Mouse (Mus musculus) bone marrow macrophage, adult 2 months (primary cell): ENCODE data around the gene Ankrd37. TPM values are rescaled to one million over a fixed set of nuclear protein-coding genes. Genes with fewer than 3 reads are reported as not detected.

Source experiments
- H3K27ac ChIP-seq: 2 replicates; pipeline ENCODE4 v1.5.1; 2012; ENCODE audit warnings: low read depth, low read length; ENCODE audit not compliant: insufficient read depth
- H3K4me1 ChIP-seq: 2 replicates; pipeline ENCODE4 v1.6.1; 2012; ENCODE audit warnings: low read length; ENCODE audit not compliant: control insufficient read depth, insufficient read depth
- H3K4me3 ChIP-seq: 2 replicates; pipeline ENCODE4 v1.5.1; 2012; ENCODE audit warnings: mild to moderate bottlenecking, low read length, moderate library complexity; ENCODE audit not compliant: insufficient read depth
- CTCF ChIP-seq: IDR thresholded peaks from 2 replicates; pipeline ENCODE4 v1.5.1; 2012; ENCODE audit warnings: low read depth, mild to moderate bottlenecking, low read length, moderate library complexity
- POLR2A ChIP-seq: IDR thresholded peaks from 2 replicates; pipeline ENCODE4 v1.6.1; 2012; ENCODE audit warnings: mild to moderate bottlenecking, low read depth, low read length, borderline replicate concordance
- polyA plus RNA-seq: library from polyadenylated mRNA; stranded (reverse); fragments of >200 nt; gene quantifications from 2 replicates; pipeline ENCODE4 v1.2.4, GENCODE M21; 2012; ENCODE audit not compliant: missing spikeins, insufficient read depth, insufficient read length

The Ankrd37 gene
- polyA plus RNA-seq = 4.8 and 6.5 TPM in 2 replicates

DNA sequence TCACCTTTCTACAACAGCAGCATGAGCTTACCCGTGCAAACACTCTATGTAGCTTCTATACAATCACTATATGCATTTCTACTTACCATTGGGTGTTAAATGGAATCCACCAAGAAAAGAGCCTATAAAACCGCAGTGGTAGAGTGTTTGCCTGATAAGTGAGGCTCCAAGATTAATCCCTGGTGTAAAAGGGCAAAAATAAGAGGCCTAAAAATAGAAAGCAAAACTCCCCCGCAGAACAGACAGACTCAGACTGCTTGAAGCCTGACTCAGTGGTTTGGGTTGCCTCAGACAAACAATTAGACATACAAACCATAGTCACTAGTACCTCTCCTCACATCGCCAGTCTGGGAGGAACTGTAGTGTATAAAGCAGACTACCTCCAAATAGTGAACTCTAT, at the start of gene Ankrd37:
Gene Ankrd37, minus strand, starts transcription at position 112 of the 400 bp plus-strand sequence.
- H3K4me3 ChIP-seq = no peak within 1 kb of the TSS
- no peak within 1 kb of the TSS for H3K27ac ChIP-seq
- peaks cover 2% of the 10 kb centered on the region for H3K4me1 ChIP-seq
- no peak for TF ChIP-seq POLR2A
- no peak for TF ChIP-seq CTCF

DNA sequence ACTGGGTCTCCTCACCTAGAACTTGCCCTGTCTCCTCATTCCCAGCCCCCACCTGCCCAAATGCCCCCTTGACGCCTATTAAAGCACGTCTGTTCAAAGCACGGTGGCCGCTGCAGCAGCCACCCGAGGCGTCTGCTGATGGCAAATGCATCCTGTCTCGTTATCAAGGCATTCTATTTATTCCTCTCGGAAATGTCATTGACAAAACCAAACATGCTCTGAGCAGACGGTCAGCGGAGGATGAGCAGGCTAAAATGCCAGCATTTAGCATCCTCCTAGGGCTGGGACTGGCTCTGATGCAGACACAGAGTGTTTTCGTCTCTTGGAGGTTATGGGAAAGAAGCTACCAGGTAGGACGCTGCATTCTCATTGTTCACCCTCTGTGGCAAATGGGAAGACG, 34.8 kb upstream of the Ankrd37 start:
- TF ChIP-seq POLR2A (no peak), CTCF (no peak)
- Histone ChIP-seq H3K27ac (no peak overlapping the region), H3K4me3 (no peak overlapping the region), H3K4me1 (no peaks in the 10 kb centered on the region)

DNA sequence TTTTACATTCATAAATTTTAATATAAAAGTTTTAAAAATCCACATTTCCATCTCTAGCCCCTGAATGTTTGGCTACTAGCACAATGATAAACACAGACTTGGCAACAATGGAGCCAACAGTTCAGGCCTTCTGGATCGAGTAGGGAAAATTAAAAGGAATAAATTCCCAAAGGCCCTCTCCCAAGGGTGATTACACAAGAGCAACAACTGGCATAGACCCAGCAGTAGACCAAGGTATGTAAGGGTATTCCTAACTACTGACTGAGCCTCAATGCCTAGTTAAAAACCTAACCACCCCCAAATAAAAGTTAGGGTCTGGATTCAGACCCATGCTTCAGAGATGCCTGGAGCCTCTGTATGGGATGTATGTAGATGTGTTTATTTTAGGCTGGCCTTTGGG, 34.2 kb upstream of the Ankrd37 start:
- no peak for TF ChIP-seq CTCF
- TF ChIP-seq POLR2A = no peak
- no peak overlapping the region for H3K4me3 ChIP-seq
- no peak overlapping the region for H3K27ac ChIP-seq
- no peaks in the 10 kb centered on the region for H3K4me1 ChIP-seq

DNA sequence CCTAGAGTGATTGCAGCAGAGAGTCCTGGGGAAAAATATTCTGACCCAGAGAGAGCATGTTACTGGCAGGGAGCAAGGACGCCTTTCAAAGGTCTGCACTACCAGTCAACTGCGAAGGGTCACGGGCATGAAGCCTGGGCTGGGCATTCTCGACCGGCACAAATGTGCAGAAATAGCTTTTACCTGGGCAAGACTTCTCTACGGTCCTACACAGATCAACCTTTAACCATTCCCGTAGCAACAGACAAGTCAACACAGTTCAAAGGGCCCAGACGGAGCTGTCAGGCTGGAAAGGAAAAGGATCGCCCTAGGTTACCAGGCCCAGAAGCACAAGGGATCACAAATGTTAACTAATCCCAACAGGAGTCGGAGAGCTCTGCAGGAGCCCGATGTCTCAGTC, 30.7 kb upstream of the Ankrd37 start:
- TF ChIP-seq CTCF (no peak), POLR2A (no peak)
- H3K4me3 ChIP-seq = no peak overlapping the region
- no peaks in the 10 kb centered on the region for H3K4me1 ChIP-seq
- H3K27ac ChIP-seq = no peak overlapping the region

DNA sequence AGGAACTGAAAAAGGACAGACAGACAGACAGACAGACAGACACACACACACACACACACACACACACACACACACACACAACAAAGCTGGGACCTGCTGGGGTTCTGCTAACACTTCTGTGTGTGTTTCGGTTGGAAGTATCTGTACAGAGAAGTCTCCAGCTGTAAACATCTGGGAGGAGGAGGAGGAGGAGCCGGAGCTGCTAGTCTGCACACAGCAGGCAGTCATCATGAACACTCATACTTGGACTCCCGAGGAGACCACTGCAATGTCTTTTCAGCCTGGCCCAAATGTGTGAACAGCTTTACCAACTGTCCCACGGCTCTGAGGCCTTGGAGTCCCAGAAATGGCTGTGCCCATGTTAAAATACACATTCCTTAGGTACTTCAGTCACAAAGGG, 18.9 kb upstream of the Ankrd37 start:
- Histone ChIP-seq H3K27ac (no peak overlapping the region), H3K4me1 (no peaks in the 10 kb centered on the region; the same call in 1 of the 2 replicates), H3K4me3 (no peak overlapping the region)
- no peak for TF ChIP-seq POLR2A
- no peak for TF ChIP-seq CTCF

DNA sequence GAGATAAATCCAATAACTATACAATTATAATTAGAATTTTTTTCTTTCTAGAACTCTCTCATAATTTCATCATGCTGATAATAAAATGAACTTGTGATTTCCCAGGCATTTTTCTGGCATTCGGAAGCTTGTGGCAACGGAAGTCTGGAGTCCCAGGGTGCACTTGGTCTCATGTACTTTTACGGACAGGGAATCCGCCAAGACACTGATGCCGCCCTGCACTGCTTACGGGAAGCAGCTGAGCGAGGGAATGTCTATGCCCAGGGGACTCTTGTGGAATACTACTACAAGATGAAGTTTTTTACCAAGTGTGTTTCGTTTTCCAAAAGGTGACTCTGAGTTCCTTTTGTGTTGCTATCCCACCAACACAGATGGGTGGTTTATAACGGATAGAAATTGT, 17.3 kb upstream of the Ankrd37 start:
- Histone ChIP-seq H3K27ac (no peak overlapping the region), H3K4me1 (no peaks in the 10 kb centered on the region; the same call in 1 of the 2 replicates), H3K4me3 (no peak overlapping the region)
- no peak for TF ChIP-seq CTCF
- no peak for TF ChIP-seq POLR2A

DNA sequence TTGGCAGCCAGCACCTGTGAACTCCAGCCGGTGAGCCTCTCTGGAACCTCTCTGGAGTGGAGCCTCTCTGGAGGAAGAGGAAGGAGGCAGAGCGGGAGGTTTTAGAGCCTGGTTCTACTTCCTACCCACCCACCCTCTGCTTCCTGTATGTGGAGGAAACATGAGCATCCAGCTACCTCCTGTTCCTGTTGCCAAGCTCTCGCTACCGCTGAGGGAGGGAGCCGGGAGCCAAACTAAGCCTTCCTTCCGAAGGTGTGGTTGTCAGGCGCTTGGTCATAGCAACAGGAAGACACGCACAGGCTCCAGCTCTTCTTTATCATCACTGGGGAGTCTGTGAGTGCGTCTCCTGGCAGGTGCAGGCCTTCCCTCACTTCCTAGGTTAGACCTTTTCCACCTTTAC, 16.7 kb upstream of the Ankrd37 start:
- Histone ChIP-seq H3K4me3 (no peak overlapping the region), H3K27ac (no peak overlapping the region), H3K4me1 (no peaks in the 10 kb centered on the region; the same call in 1 of the 2 replicates)
- no peak for TF ChIP-seq POLR2A
- no peak for TF ChIP-seq CTCF

DNA sequence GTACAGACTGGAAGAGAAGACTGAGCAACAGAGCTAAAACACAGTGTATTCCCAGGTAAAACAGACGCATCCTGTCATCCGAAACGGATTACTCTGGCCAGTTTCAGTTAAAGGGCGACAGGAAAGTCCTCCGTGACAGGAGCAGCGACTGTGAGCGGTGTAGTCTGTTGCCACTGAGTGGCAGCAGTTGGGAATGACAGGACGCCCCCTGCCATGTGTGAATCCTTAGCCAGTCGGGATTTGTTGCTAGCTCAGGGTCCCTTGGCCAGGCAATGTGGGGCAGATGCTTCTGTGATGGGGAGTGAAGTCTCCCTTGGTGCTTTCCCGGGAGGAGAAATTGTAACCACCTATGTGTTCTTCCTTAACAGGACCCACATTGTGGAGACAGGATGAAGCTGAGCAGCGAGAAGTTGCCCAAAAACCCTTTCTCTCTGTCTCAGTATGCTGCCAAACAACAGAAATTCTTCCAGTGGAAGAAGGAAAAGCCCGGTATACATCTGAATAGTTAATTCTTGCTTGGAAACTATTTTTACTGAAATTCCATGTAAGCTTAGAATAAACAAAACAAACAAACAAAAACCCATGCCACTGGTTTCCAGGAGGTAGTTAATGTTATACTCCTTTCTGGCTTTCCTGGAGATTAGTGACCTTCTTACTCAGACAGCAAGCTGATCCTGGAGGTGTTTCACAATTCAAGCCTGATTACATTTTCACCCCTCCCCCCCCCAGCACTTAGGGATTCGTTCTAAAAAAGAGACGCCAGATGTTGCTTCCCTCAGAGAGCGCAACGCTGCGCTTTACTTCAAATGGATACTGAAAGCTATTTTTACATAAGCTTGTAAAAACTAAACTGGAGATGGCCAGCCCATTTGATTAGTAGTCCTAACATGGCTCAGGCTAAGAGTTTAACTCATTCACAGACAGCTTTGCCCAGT, 5.5 kb upstream of the Ankrd37 start:
- H3K27ac ChIP-seq = no peak overlapping the region
- peaks cover 10% of the 10 kb centered on the region for H3K4me1 ChIP-seq
- no peak overlapping the region for H3K4me3 ChIP-seq
- TF ChIP-seq POLR2A (no peak), CTCF (no peak)

DNA sequence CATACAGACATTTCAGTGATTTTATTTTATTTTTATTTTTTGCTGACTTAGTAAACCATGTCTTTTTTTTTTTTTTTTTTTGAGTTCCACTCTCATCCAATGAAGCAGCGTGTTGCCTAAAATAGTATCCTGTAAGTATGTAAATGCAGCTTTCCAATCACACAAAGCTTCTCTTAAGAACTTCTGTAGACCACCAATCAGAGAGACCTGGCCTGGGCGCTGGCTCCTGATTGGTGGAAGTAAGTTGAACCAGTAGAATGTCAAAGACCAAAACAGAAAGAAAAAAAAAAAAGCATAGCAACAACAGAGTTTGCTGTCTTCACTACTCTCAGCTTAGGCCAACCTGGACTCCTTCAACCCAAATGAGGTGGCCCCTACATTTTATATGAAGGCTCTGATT, 4.8 kb upstream of the Ankrd37 start:
- no peak for TF ChIP-seq POLR2A
- Histone ChIP-seq H3K4me1 (peaks cover 10% of the 10 kb centered on the region), H3K4me3 (no peak overlapping the region), H3K27ac (no peak overlapping the region)

DNA sequence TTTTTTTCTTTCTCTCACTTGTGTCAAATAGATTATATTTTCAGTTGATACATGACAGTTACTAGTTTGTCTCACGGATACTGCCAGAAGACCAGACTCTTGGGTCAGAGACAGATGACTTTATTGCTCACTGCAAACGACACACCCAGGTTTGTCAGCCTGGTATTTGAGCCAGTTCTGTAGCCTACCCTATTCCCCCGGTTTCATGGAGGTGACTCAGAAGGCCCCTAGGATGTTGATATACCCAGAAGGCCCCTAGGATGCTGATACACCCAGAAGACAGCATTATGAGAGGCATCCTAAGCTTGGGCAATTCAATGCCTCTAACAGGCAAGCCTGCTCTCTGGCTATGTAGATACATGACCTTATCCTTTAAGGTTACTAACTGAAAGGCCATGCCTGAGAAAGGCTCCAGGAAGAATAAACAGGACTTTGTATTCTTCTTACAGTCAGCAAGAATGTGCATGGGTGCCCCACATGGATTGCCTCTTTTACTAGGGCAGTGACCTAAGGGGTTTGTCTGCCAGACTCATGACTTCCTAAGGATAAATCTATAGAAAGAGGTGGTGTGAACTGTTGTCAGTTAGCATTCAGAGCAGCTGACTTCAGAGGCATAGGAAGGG, 1.7 kb upstream of the Ankrd37 start:
- no peak for TF ChIP-seq POLR2A
- TF ChIP-seq CTCF = no peak
- no peak overlapping the region for H3K27ac ChIP-seq
- no peak overlapping the region for H3K4me3 ChIP-seq
- peaks cover 10% of the 10 kb centered on the region for H3K4me1 ChIP-seq
